9 mouse cellular contexts compared by ENCODE assay signal in genomic region chr15:81697175-81697574, GRCm38 (mm10). TPM values are rescaled to one million over a fixed set of nuclear protein-coding genes. Genes with fewer than 3 reads are reported as not detected.
A peak's percentile ranks its signal among the peaks of the same experiment; 100 is the strongest.
DNase-seq lines count a peak whose midpoint lies in the region; ATAC-seq and TF ChIP-seq lines count a peak whose summit lies in the region.
"Had no signal": no experiment of that assay in that cellular context is flagged by ENCODE, and none has a peak within 500 bp of the region (broad histone marks: within the 10 kb centered on the region; RNA-seq: fewer than 3 reads in every experiment).

TSS of gene Chadl (minus strand) at chr15:81697287.

- peak; percentile 64 for ATAC-seq in hindbrain, embryonic 15.5 days (ENCODE audit: low FRiP score, low read depth)
- ATAC-seq in limb, embryonic 11.5 days (ENCODE audit: insufficient number of reproducible peaks, low FRiP score, low TSS enrichment, low read depth): no peak

- intact Hi-C loops in heart, adult 2 months (cut with DNase I): no loop called here
- intact Hi-C loops in heart, postnatal 36 days (cut with DNase I): no loop called here
- intact Hi-C loops in heart, postnatal 25 days (cut with DNase I): no loop called here

- no peak for TF ChIP-seq CTCF in heart, adult 2 months (IDR thresholded peaks at IDR 0.05)
- no peak for TF ChIP-seq CTCF in cortical plate, adult 2 months (IDR thresholded peaks at IDR 0.05; ENCODE audit: extremely low read depth, insufficient read depth, low read length)

- 73% methylated on average over 7 of the region's 7 CpGs for WGBS in heart, adult 2 months
- 49% methylated on average over 7 of the region's 7 CpGs for WGBS in hindbrain, embryonic 15.5 days
- 66% methylated on average over 7 of the region's 7 CpGs for WGBS in limb, embryonic 11.5 days

- H3K4me1 ChIP-seq in heart, adult 2 months (ENCODE audit: control insufficient read depth, insufficient read depth, low read length): no peaks in the 10 kb centered on the region; the same call in 1 of the 2 replicates
- H3K4me1 ChIP-seq in cortical plate, adult 2 months (ENCODE audit: control insufficient read depth, insufficient read depth, low read length): no peaks in the 10 kb centered on the region
- H3K4me1 ChIP-seq in hindbrain, embryonic 15.5 days (replicated peaks): peaks cover 30% of the 10 kb centered on the region
- H3K4me1 ChIP-seq in limb, embryonic 11.5 days (ENCODE audit: control insufficient read depth, insufficient read depth, low read length): peaks cover 5% of the 10 kb centered on the region; the same call in 1 of the 2 replicates

- H3K27me3 ChIP-seq in heart, adult 2 months (ENCODE audit: control insufficient read depth, insufficient read depth, low read length): no peaks in the 10 kb centered on the region
- H3K27me3 ChIP-seq in hindbrain, embryonic 15.5 days: peaks cover 18% of the 10 kb centered on the region
- H3K27me3 ChIP-seq in limb, embryonic 11.5 days (ENCODE audit: control insufficient read depth, insufficient read depth, low read length): peaks cover 25% of the 10 kb centered on the region

- no peak within 1 kb of the TSS for H3K4me3 ChIP-seq in heart, adult 2 months
- H3K4me3 ChIP-seq in cortical plate, adult 2 months (ENCODE audit: insufficient read depth, low read length): no peak within 1 kb of the TSS; the same call in 1 of the 2 replicates
- no peak within 1 kb of the TSS for H3K4me3 ChIP-seq in hindbrain, embryonic 15.5 days
- no peak within 1 kb of the TSS for H3K4me3 ChIP-seq in limb, embryonic 11.5 days (ENCODE audit: low read depth, low read length)
- H3K4me3 ChIP-seq: heart, embryonic 13.5 days had no signal

- H3K4me2 ChIP-seq in hindbrain, embryonic 15.5 days: peak within 1 kb of the TSS; percentile 6; the same call in 1 of the 2 replicates
- H3K4me2 ChIP-seq in limb, embryonic 11.5 days (ENCODE audit: low read depth, severe bottlenecking): peak within 1 kb of the TSS; percentile 17
- H3K4me2 ChIP-seq: heart, embryonic 13.5 days had no signal

- H3K9ac ChIP-seq in heart, adult 2 months (ENCODE audit: low read depth, low read length): no peak within 1 kb of the TSS
- no peak within 1 kb of the TSS for H3K9ac ChIP-seq in hindbrain, embryonic 15.5 days
- H3K9ac ChIP-seq in limb, embryonic 11.5 days (ENCODE audit: low read length): peak within 1 kb of the TSS; percentile 7; the same call in 1 of the 2 replicates
- H3K9ac ChIP-seq: heart, embryonic 13.5 days had no signal

- no peak for TF ChIP-seq POLR2A in heart, adult 2 months (IDR thresholded peaks at IDR 0.05; ENCODE audit: insufficient read depth, low read depth, low read length)
- TF ChIP-seq POLR2A in cortical plate, adult 2 months (IDR thresholded peaks at IDR 0.05; ENCODE audit: extremely low read depth, insufficient read depth, low read length): peak; percentile 43; the same call in 1 of the 2 replicates

- H3K79me2 ChIP-seq in heart, adult 2 months (replicated peaks; ENCODE audit: control insufficient read depth, insufficient read depth, low read length): no peaks in the 10 kb centered on the region

- H3K9me3 ChIP-seq in hindbrain, embryonic 15.5 days: no peaks in the 10 kb centered on the region
- no peaks in the 10 kb centered on the region for H3K9me3 ChIP-seq in limb, embryonic 11.5 days (ENCODE audit: control insufficient read depth, low read length)
- H3K9me3 ChIP-seq: heart, embryonic 13.5 days had no signal

- DNase-seq in heart, adult 11 months: peak; percentile 92
- DNase-seq in heart, adult 2 months: no peak
- DNase-seq in limb, embryonic 11.5 days (ENCODE audit: low spot score): no peak
- DNase-seq in heart, postnatal 36 days: no peak
- no peak for DNase-seq in heart, postnatal 25 days (ENCODE audit: low spot score)
- no peak for DNase-seq in thymus, postnatal 25 days

- H3K27ac ChIP-seq in heart, adult 2 months: no peak within 1 kb of the TSS
- no peak within 1 kb of the TSS for H3K27ac ChIP-seq in cortical plate, adult 2 months (ENCODE audit: insufficient read depth, low read length)
- peak within 1 kb of the TSS; percentile 49; the same call in 1 of the 2 replicates for H3K27ac ChIP-seq in hindbrain, embryonic 15.5 days (replicated peaks)
- H3K27ac ChIP-seq in limb, embryonic 11.5 days (replicated peaks; ENCODE audit: low read depth, low read length): no peak within 1 kb of the TSS
- H3K27ac ChIP-seq: heart, embryonic 13.5 days had no signal

- no peaks in the 10 kb centered on the region for H3K36me3 ChIP-seq in heart, adult 2 months (ENCODE audit: control insufficient read depth, insufficient read depth, low read length)
- H3K36me3 ChIP-seq in hindbrain, embryonic 15.5 days: no peaks in the 10 kb centered on the region
- no peaks in the 10 kb centered on the region for H3K36me3 ChIP-seq in limb, embryonic 11.5 days (ENCODE audit: control insufficient read depth, insufficient read depth, low read length)
- H3K36me3 ChIP-seq: heart, embryonic 13.5 days had no signal

- TF ChIP-seq EP300 in heart, adult 2 months (IDR thresholded peaks at IDR 0.05; ENCODE audit: insufficient read depth, low read depth, low read length): no peak

RNA-seq across cellular contexts. Expression of gene Chadl, which starts in this region (rescaled TPM):
- 1 to 10 TPM; 1.6 to 1.7 TPM for total RNA-seq in heart, adult 2 months (2021)
- polyA plus RNA-seq in heart, adult 2 months (2012; rRNA removed): 1.6 and 2.8 TPM in 2 replicates
- polyA plus RNA-seq in cortical plate, adult 2 months (2012; rRNA removed): 22.3 and 23.6 TPM in 2 replicates
- 33.8 and 38.2 TPM in 2 replicates for polyA plus RNA-seq in hindbrain, embryonic 15.5 days (2015; fragmentation: Nextera tagmentation; extraction: Ambion mirVana)
- polyA plus RNA-seq in limb, embryonic 11.5 days (2014; fragmentation: Nextera tagmentation; extraction: Ambion mirVana): 4.4 and 4.5 TPM in 2 replicates
- 1 to 10 TPM; 1.5 to 2.1 TPM for total RNA-seq in heart, postnatal 36 days (2021)
- total RNA-seq in heart, postnatal 25 days (2021): 1 to 10 TPM; 1.3 to 1.6 TPM
